In genomic region chr8:82864521-82864818, GRCm38 (mm10) we compare ENCODE assay signal across 8 mouse cellular contexts. TPM values are rescaled to one million over a fixed set of nuclear protein-coding genes. Genes with fewer than 3 reads are reported as not detected.
DNase-seq lines count a peak whose midpoint lies in the region; ATAC-seq lines count a peak whose summit lies in the region.

No protein-coding gene starts in this region.

- H3K9me3 ChIP-seq in heart, embryonic 12.5 days (replicated peaks), result no peaks in the 10 kb centered on the region
- no peaks in the 10 kb centered on the region for H3K9me3 ChIP-seq in forebrain, embryonic 13.5 days (replicated peaks)

- no peak for DNase-seq in heart, postnatal 25 days (ENCODE audit: low spot score)
- DNase-seq in ES-CJ7 (ENCODE audit: low read depth, low spot score) (peak; percentile 7), liver (peak; percentile 13)
- DNase-seq in splenic B cell, adult 2 months (ENCODE audit: low read depth, low spot score), result peak; percentile 27
- no peak for DNase-seq in cerebellum, adult 8-10 months
- no peak for DNase-seq in c-Kit-positive CD71-positive TER-119-positive erythroid progenitor cells, embryonic 14.5 days (ENCODE audit: low spot score)

- 0 out of 2 replicates have a peak, but pooled peaks cover 4% of the 10 kb centered on the region for H3K27me3 ChIP-seq in heart, embryonic 12.5 days (replicated peaks)
- no peaks in the 10 kb centered on the region for H3K27me3 ChIP-seq in forebrain, embryonic 13.5 days
- no peaks in the 10 kb centered on the region for H3K27me3 ChIP-seq in splenic B cell, adult 2 months (ENCODE audit: control insufficient read depth, insufficient read depth, low read length, poor library complexity, severe bottlenecking)

- H3K27ac ChIP-seq in heart, embryonic 12.5 days (ENCODE audit: poor library complexity, severe bottlenecking), result no peak overlapping the region
- peak overlapping the region; percentile 87 for H3K27ac ChIP-seq in forebrain, embryonic 13.5 days

- 3% methylated on average over 10 of the region's 10 CpGs for WGBS in heart, embryonic 12.5 days
- WGBS in forebrain, embryonic 13.5 days, result 4% methylated on average over 10 of the region's 10 CpGs

- H3K36me3 ChIP-seq in heart, embryonic 12.5 days, result no peaks in the 10 kb centered on the region
- H3K36me3 ChIP-seq in forebrain, embryonic 13.5 days (ENCODE audit: poor library complexity, severe bottlenecking), result no peaks in the 10 kb centered on the region
- no peaks in the 10 kb centered on the region for H3K36me3 ChIP-seq in splenic B cell, adult 2 months (ENCODE audit: control insufficient read depth, insufficient read depth, low read length, poor library complexity, severe bottlenecking)

- peak overlapping the region; percentile 95 for H3K4me2 ChIP-seq in heart, embryonic 12.5 days
- peak overlapping the region; percentile 91 for H3K4me2 ChIP-seq in forebrain, embryonic 13.5 days

- H3K4me3 ChIP-seq in heart, embryonic 12.5 days, result peak overlapping the region; percentile 70
- H3K4me3 ChIP-seq in forebrain, embryonic 13.5 days, result peak overlapping the region; percentile 76

- ATAC-seq in heart, embryonic 12.5 days (ENCODE audit: insufficient number of reproducible peaks, low FRiP score), result 0 out of 2 replicates have a peak, but pooled peaks have one; percentile 17
- ATAC-seq in forebrain, embryonic 13.5 days, result peak; percentile 37

- intact Hi-C loops in heart, postnatal 25 days (cut with DNase I), result loop anchor here (2.0 to 5.0 kb wide), 2 partner anchors 74 to 478 kb away; no protein-coding TSS in a partner anchor

- no peaks in the 10 kb centered on the region for H3K4me1 ChIP-seq in heart, embryonic 12.5 days (replicated peaks)
- H3K4me1 ChIP-seq in forebrain, embryonic 13.5 days, result peaks cover 19% of the 10 kb centered on the region

- H3K9ac ChIP-seq in heart, embryonic 12.5 days, result peak overlapping the region; percentile 79
- peak overlapping the region; percentile 85 for H3K9ac ChIP-seq in forebrain, embryonic 13.5 days

RNA-seq across cellular contexts. Expression of gene Rnf150, which starts 1.3 kb away (rescaled TPM):
- 0.75 and 0.92 TPM in 2 replicates for polyA plus RNA-seq in heart, embryonic 12.5 days (2016; fragmentation: Nextera tagmentation; extraction: Ambion mirVana)
- total RNA-seq in heart, postnatal 25 days (2021), result 10 to 100 TPM; 12.3 to 14.2 TPM
- 1.5 and 1.7 TPM in 2 replicates for polyA plus RNA-seq in forebrain, embryonic 13.5 days (2015; fragmentation: Nextera tagmentation; extraction: Ambion mirVana)

Comparison
In these comparisons a context has a peak if more than half of its experiments do, and no peak if none do; other contexts are left out.
1. DNase-seq: peak in ES-CJ7 (single experiment), liver (single experiment) and splenic B cell, adult 2 months (single experiment); none in heart, postnatal 25 days (single experiment), cerebellum, adult 8-10 months (single experiment) and c-Kit-positive CD71-positive TER-119-positive erythroid progenitor cells, embryonic 14.5 days (single experiment).